Mouse (Mus musculus) heart, postnatal 0 days (tissue): ENCODE measurements around the gene Pkp4. TPM values are rescaled to one million over a fixed set of nuclear protein-coding genes. Genes with fewer than 3 reads are reported as not detected.

Source experiments
- ATAC-seq: fragments of 200-750 bp; cut with Nextera tagmentation; 2 replicates; pipeline ENCODE4 v1.8.0; 2017; ENCODE audit warnings: low read depth, moderate number of reproducible peaks, moderate library complexity; ENCODE audit not compliant: insufficient read depth
- DNase-seq: peaks from one replicate; pipeline ENCODE4 v3.0.0-alpha.2; 2016; ENCODE audit warnings: low spot score
- H3K27ac ChIP-seq: fragments of 300-500 bp; sonication (generic); 2 replicates; pipeline ENCODE4 v1.5.1; 2014; ENCODE audit warnings: low read depth, mild to moderate bottlenecking
- H3K27me3 ChIP-seq: fragments of 300-500 bp; sonication (generic); 2 replicates; pipeline ENCODE4 v1.6.1; 2014; ENCODE audit warnings: low read length, mixed read lengths; ENCODE audit not compliant: control insufficient read depth, insufficient read depth
- H3K36me3 ChIP-seq: fragments of 300-500 bp; sonication (generic); replicated peaks from 2 replicates; pipeline ENCODE4 v1.6.1; 2014; ENCODE audit warnings: low read length, mixed read lengths; ENCODE audit not compliant: control insufficient read depth, insufficient read depth
- H3K4me1 ChIP-seq: fragments of 300-500 bp; sonication (generic); 2 replicates; pipeline ENCODE4 v1.6.1; 2014; ENCODE audit warnings: antibody characterized with exemption; ENCODE audit not compliant: control insufficient read depth, insufficient read depth
- H3K4me2 ChIP-seq: fragments of 300-500 bp; sonication (generic); 2 replicates; pipeline ENCODE4 v1.6.1; 2014; ENCODE audit warnings: low read depth, mild to moderate bottlenecking, low read length, moderate library complexity
- H3K4me3 ChIP-seq: fragments of 300-500 bp; sonication (generic); 2 replicates; pipeline ENCODE4 v1.5.1; 2014; ENCODE audit warnings: low read depth, low read length
- H3K9ac ChIP-seq: fragments of 300-500 bp; sonication (generic); replicated peaks from 2 replicates; pipeline ENCODE4 v1.6.1; 2014; ENCODE audit warnings: low read depth, low read length, mixed read lengths
- H3K9me3 ChIP-seq: fragments of 300-500 bp; sonication (generic); replicated peaks from 2 replicates; pipeline ENCODE4 v1.6.1; 2016; ENCODE audit warnings: low read length; ENCODE audit not compliant: control insufficient read depth
- CTCF ChIP-seq: IDR thresholded peaks from 2 replicates; pipeline ENCODE4 v1.5.1; 2016; ENCODE audit warnings: antibody characterized with exemption, control low read depth, low read depth
- EP300 ChIP-seq: IDR thresholded peaks from 2 replicates; pipeline ENCODE4 v1.6.1; 2016; ENCODE audit warnings: antibody characterized with exemption, low read depth
- WGBS: fragments of 180-500 bp; shearing (Covaris S2); extraction: QIAGEN DNeasy Blood & Tissue Kit; methylation state at CpG from one replicate; pipeline ENCODE4 v1.1.7; 2014; 5-methylcytosine and 5-hydroxymethylcytosine counted together
- polyA plus RNA-seq: library from polyadenylated mRNA; unstranded; fragments of >200 nt; fragmentation: Nextera tagmentation; extraction: Ambion mirVana; gene quantifications from 2 replicates; pipeline ENCODE4 v1.2.1, GENCODE M21; 2015
- total RNA-seq: library from RNA; depleted of rRNA; stranded (reverse); fragments of >200 nt; gene quantifications from 2 replicates; pipeline ENCODE4 v1.2.3, GENCODE M21; 2014; ENCODE audit warnings: low replicate concordance

Gene Pkp4
- total and polyA plus RNA-seq, 2 experiments from 2014 or later: 36.1 to 232 TPM

DNA sequence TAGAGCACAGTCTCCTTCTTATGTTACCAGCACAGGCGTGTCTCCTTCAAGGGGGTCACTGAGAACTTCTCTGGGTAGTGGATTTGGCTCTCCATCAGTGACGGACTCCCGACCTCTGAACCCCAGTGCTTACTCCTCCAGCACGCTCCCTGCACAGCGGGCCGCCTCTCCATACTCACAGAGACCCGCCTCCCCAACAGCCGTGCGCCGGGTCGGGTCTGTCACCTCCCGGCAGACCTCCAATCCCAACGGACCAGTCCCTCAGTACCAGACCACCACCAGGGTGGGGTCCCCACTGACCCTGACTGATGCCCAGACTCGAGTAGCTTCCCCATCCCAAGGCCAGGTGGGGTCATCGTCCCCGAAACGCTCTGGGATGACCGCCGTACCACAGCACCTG is 147.4 kb downstream of the Pkp4 start:
- Histone ChIP-seq H3K4me3 (no peak overlapping the region), H3K27me3 (no peaks in the 10 kb centered on the region), H3K36me3 (peaks cover 82% of the 10 kb centered on the region), H3K4me1 (no peaks in the 10 kb centered on the region), H3K9me3 (no peaks in the 10 kb centered on the region), H3K27ac (no peak overlapping the region), H3K9ac (no peak overlapping the region), H3K4me2 (no peak overlapping the region)
- ATAC-seq (no peak), DNase-seq (no peak)
- WGBS: 94% methylated on average over 19 of the region's 19 CpGs
- TF ChIP-seq EP300 (no peak), CTCF (no peak)

DNA sequence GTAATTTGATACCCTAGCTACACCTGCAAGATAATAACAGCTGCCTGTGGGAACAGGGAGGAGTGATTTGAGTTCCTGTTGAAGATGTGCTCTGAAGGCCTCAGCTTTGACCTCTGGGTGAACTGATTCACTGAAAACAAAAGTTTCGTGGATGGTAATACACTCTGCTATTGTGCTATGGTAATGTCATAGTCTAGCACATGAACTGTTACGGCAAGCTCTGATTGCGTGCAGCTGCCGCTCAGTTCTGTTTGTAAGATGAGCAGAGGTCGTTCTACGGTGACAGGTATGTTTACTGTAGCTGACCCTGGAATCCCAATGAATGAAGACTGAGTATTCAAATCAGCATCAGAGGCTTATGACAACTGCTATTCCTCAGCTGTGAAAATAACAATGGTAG is 152.6 kb downstream of the Pkp4 start:
- TF ChIP-seq CTCF: no peak
- TF ChIP-seq EP300: no peak
- Histone ChIP-seq H3K9ac (no peak overlapping the region), H3K27ac (no peak overlapping the region), H3K4me1 (peaks cover 7% of the 10 kb centered on the region; the same call in 1 of the 2 replicates), H3K27me3 (no peaks in the 10 kb centered on the region), H3K4me3 (no peak overlapping the region), H3K4me2 (no peak overlapping the region), H3K36me3 (peaks cover 58% of the 10 kb centered on the region), H3K9me3 (peaks cover 3% of the 10 kb centered on the region; the same call in 1 of the 2 replicates)
- DNase-seq (no peak), ATAC-seq (no peak)
- 82% methylated on average over 6 of the region's 6 CpGs for WGBS

DNA sequence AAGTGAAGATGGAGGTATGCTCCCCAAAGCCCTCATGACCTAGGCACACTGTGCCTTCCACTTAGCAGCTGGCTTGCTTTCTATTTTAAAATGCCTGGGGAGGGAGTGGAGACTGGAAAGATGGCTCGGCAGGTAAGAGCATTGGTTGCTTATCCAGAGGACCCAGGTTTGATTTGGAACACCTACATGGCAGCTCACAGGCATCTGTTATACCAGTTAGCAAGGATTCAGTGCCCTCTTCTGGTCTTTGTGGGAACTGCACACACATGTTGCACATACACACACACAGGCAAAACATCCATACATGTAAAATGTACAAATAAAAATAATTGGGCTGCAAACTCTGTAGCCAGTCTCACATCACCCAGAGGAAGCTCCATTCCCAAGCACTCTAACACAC is 158.0 kb downstream of the Pkp4 start:
- Histone ChIP-seq H3K9ac (no peak overlapping the region), H3K9me3 (peaks cover 13% of the 10 kb centered on the region), H3K27ac (no peak overlapping the region), H3K27me3 (no peaks in the 10 kb centered on the region), H3K4me1 (peaks cover 7% of the 10 kb centered on the region; the same call in 1 of the 2 replicates), H3K4me2 (no peak overlapping the region), H3K36me3 (peaks cover 45% of the 10 kb centered on the region), H3K4me3 (no peak overlapping the region)
- 100% methylated on average over 1 of the region's 1 CpGs for WGBS
- ATAC-seq (no peak), DNase-seq (no peak)
- peak; percentile 26; the same call in 1 of the 2 replicates for TF ChIP-seq CTCF
- no peak for TF ChIP-seq EP300

DNA sequence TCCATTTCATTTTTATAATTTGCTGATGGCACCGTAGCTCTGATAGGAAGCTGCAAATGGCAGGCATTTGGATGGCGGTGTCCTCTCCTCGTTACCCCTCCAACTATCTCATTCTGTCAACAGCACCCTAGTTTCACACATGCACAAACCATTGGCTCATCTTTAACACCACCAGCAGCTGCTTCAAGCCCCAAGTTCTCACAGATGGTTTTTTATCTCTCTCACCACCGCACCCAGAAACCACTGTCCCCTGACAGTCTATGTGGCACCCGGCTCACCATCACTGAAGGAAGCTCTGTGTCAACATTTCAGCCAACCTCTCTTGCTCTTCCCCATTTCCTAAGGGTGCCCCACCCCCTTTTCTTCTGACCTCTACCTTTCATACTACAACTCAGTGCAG is 167.3 kb downstream of the Pkp4 start:
- H3K4me1 ChIP-seq: 0 out of 2 replicates have a peak, but pooled peaks cover 5% of the 10 kb centered on the region
- no peak overlapping the region for H3K27ac ChIP-seq
- H3K36me3 ChIP-seq: peaks cover 55% of the 10 kb centered on the region
- ATAC-seq (no peak), DNase-seq (no peak)
- 77% methylated on average over 5 of the region's 5 CpGs for WGBS
- TF ChIP-seq CTCF (no peak), EP300 (no peak)
- no peak overlapping the region for H3K4me3 ChIP-seq
- H3K9ac ChIP-seq: no peak overlapping the region
- H3K4me2 ChIP-seq: no peak overlapping the region
- no peaks in the 10 kb centered on the region for H3K9me3 ChIP-seq
- no peaks in the 10 kb centered on the region for H3K27me3 ChIP-seq

DNA sequence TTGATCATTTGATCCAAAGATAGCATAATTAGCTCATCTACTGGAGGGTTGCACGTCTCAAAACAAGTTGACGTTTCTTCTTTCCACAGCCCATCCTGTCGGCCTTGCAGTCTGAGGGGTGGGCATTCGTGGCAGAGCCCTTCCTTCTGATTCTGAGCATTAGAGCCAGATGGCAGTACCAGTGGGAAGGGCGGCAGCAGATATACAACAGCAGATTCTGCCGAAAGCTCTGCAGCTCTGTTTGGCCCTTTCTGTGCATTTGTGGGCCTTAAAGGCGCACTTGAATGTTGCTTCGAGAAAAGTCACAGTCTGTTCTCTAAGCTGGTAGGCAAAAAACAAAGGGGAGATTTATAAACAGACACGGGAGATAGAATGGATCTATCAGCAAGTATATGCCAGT is 170.4 kb downstream of the Pkp4 start:
- peaks cover 55% of the 10 kb centered on the region for H3K36me3 ChIP-seq
- ATAC-seq: no peak

DNA sequence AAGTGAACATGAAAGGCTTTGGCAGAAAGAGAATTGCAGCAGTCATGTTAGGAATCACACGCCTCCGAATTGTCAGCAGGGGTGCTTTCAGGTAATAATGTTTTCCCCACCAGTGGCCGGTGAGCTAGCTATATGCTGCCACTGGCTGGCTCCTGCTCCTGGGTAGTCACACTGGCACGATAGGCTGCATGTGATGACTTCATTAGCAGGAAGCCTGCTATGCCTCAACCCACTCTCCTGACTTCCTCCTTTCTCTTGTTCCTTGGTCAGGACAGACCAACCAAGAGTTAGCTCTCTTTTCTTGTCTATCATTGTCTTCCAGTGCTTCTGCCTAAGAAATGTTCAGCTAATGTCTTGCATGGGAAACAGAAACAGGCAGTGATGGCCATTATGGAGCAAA is 171.9 kb downstream of the Pkp4 start:
- Histone ChIP-seq H3K4me1 (no peaks in the 10 kb centered on the region), H3K4me3 (no peak overlapping the region), H3K4me2 (no peak overlapping the region), H3K27me3 (no peaks in the 10 kb centered on the region), H3K27ac (no peak overlapping the region), H3K9me3 (no peaks in the 10 kb centered on the region), H3K9ac (no peak overlapping the region), H3K36me3 (peaks cover 52% of the 10 kb centered on the region)
- DNase-seq (no peak), ATAC-seq (no peak)
- WGBS: 84% methylated on average over 4 of the region's 4 CpGs
- TF ChIP-seq EP300 (no peak), CTCF (no peak)

More for the DNA sequence above, 170.4 kb downstream of the Pkp4 start:
- Histone ChIP-seq H3K27ac (no peak overlapping the region), H3K4me1 (no peaks in the 10 kb centered on the region), H3K4me3 (no peak overlapping the region), H3K9ac (no peak overlapping the region), H3K4me2 (no peak overlapping the region), H3K27me3 (no peaks in the 10 kb centered on the region), H3K9me3 (no peaks in the 10 kb centered on the region)
- TF ChIP-seq CTCF (no peak), EP300 (no peak)
- no peak for DNase-seq
- WGBS: 89% methylated on average over 9 of the region's 9 CpGs
